Mouse (Mus musculus): ENCODE data around the gene A730061H03Rik. TPM values are rescaled to one million over a fixed set of nuclear protein-coding genes. Genes with fewer than 3 reads are reported as not detected.
A peak's percentile ranks its signal among the peaks of the same experiment; 100 is the strongest.

A730061H03Rik gene
- polyA plus RNA-seq, 1 experiment from 2014 or later: 2.2 TPM

DNA sequence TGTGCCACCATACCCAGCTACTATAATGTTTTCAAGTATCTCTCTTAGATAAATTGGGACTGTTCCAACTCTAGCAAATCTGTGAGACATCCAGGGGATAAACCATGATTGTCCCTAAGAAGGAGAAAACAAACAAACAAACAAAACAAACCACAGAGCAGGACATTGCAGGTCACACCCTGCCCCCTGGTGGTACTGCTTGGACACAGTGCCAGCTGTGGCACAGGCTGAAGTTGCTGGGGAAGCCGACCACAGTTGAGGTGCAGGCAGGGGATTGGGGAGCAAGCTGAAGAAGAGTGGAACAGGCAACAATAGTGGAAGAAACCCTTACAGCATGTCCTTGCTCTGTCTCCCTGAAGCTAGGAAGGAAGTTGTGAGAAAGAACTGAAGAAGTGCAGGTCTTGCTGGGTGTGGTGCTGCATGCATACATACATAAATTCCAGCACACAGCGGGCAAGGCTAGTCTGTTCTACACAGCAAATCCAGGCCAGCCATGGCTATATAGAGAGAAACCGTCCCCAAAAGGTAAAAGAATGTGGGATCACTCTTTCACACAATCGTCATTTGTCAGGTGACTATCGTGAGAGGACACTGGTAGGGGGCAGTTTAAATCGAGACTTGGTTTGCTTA is 24.0 kb downstream of the A730061H03Rik start:
- Histone ChIP-seq H3K36me3 (no peaks in the 10 kb centered on the region), H3K4me3 (replicated peaks) (no peak overlapping the region), H3K4me2 (replicated peaks) (no peak overlapping the region), H3K9ac (no peak overlapping the region), H3K4me1 (replicated peaks) (peaks cover 11% of the 10 kb centered on the region), H3K9me3 (no peaks in the 10 kb centered on the region), H3K27ac (no peak overlapping the region), H3K27me3 (replicated peaks) (no peaks in the 10 kb centered on the region)
- 44% methylated on average over 6 of the region's 6 CpGs for WGBS
- ATAC-seq: no peak

DNA sequence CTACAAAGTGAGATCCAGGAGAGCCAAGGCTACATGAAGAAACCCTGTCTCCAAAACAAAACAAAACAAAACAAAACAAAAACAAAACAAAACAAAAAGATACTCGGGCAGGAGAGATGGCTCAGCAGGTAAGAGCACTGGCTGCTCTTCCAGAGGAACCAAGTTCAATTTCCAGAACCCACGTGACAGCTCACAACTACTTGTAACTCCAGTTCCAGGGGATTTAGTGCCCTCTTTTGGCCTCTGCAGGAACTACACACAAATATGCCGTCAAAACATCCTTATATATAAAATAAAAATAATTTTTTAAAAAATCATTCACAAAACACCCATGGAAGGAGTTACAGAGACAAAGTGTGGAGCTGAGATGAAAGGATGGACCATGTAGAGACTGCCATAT is 32.3 kb downstream of the A730061H03Rik start:
- H3K36me3 ChIP-seq: no peaks in the 10 kb centered on the region
- WGBS: 17% methylated on average over 3 of the region's 3 CpGs
- no peak overlapping the region for H3K9ac ChIP-seq
- no peaks in the 10 kb centered on the region for H3K4me1 ChIP-seq (replicated peaks)
- ATAC-seq: no peak
- 0 out of 2 replicates have a peak, but pooled peaks cover 3% of the 10 kb centered on the region for H3K27me3 ChIP-seq (replicated peaks)
- H3K9me3 ChIP-seq: no peaks in the 10 kb centered on the region
- no peak overlapping the region for H3K4me3 ChIP-seq (replicated peaks)
- no peak overlapping the region for H3K27ac ChIP-seq
- H3K4me2 ChIP-seq (replicated peaks): no peak overlapping the region

DNA sequence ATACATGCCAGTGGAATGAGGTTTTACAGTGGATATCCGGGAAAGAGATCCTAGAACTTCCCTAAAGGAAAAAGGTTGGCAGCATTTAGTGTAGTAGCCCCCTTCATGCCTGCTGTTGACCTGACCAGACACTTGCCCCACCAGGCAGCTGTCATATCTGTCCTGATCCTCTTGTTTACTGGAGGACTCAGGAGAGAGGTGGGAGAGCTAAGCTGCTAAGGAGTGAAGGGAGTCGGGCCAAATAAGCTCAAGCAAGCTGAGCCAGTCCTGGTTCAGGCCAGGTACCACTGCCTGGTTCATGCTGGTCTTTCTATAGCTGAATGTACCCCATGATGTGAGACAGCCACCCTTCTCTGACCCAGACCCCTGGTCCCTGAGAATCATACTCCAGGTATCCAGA is 33.5 kb downstream of the A730061H03Rik start:
- no peak overlapping the region for H3K9ac ChIP-seq
- H3K9me3 ChIP-seq: no peaks in the 10 kb centered on the region
- no peaks in the 10 kb centered on the region for H3K4me1 ChIP-seq (replicated peaks)
- 74% methylated on average over 2 of the region's 2 CpGs for WGBS
- H3K27ac ChIP-seq: no peak overlapping the region
- no peak overlapping the region for H3K4me2 ChIP-seq (replicated peaks)
- no peak overlapping the region for H3K4me3 ChIP-seq (replicated peaks)
- no peaks in the 10 kb centered on the region for H3K36me3 ChIP-seq
- peaks cover 12% of the 10 kb centered on the region for H3K27me3 ChIP-seq (replicated peaks)
- ATAC-seq: no peak

DNA sequence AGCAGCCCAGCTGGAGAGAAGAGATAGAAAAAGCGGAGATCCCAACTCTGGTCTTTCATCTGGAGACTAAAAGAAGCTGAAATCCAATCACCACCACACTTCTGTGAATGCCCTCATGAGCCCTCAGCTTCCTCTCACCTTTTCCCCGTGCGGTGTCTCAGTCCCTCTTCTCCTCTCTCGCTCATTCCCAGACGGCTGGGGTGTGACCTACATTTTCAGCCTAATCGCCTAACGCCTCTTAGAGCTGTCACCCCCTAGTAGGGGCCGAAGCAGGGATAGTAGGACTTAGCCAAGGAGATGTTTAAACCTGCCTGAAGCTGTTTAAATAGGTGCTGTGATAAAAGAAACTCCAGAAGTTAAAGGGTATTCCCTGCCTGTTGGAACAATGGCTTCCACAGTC is 35.4 kb downstream of the A730061H03Rik start, which contains the start of gene Nrl:
Gene Nrl, minus strand, starts transcription at position 197 of the 400 bp plus-strand sequence.
- WGBS: 20% methylated on average over 8 of the region's 8 CpGs

DNA sequence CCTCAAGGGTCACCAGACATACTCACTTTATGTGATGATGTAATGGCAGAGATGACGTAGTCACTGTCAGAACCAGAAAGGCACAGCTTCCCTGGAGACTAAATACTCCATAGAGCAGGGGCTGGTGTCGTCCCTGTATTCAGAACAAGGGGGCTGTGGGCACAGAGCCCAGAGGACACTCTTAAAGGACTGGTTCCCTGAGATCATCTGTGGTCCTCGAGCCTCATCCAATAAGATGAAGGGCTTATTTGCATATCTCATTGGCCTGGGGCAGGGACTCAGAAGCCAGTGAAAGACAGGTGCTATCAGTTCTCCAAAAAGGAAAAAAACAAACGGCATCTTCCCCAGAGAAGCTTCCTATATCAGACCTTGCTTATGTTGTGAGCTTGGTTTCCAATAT is 36.1 kb downstream of the A730061H03Rik start:
- Histone ChIP-seq H3K36me3 (no peaks in the 10 kb centered on the region), H3K4me2 (replicated peaks) (no peak overlapping the region), H3K4me3 (replicated peaks) (no peak overlapping the region), H3K4me1 (replicated peaks) (peaks cover 10% of the 10 kb centered on the region), H3K9ac (no peak overlapping the region), H3K27ac (no peak overlapping the region), H3K9me3 (no peaks in the 10 kb centered on the region), H3K27me3 (replicated peaks) (peaks cover 30% of the 10 kb centered on the region)
- ATAC-seq: no peak
- 49% methylated on average over 4 of the region's 4 CpGs for WGBS

More for the DNA sequence above, 35.4 kb downstream of the A730061H03Rik start, which contains the start of gene Nrl:
- H3K27me3 ChIP-seq (replicated peaks): peaks cover 27% of the 10 kb centered on the region
- H3K27ac ChIP-seq: no peak within 1 kb of the TSS
- no peak within 1 kb of the TSS for H3K4me3 ChIP-seq (replicated peaks)
- H3K4me1 ChIP-seq (replicated peaks): peaks cover 10% of the 10 kb centered on the region
- no peak for ATAC-seq
- no peaks in the 10 kb centered on the region for H3K36me3 ChIP-seq
- no peak within 1 kb of the TSS for H3K4me2 ChIP-seq (replicated peaks)
- no peak within 1 kb of the TSS for H3K9ac ChIP-seq
- H3K9me3 ChIP-seq: no peaks in the 10 kb centered on the region

DNA sequence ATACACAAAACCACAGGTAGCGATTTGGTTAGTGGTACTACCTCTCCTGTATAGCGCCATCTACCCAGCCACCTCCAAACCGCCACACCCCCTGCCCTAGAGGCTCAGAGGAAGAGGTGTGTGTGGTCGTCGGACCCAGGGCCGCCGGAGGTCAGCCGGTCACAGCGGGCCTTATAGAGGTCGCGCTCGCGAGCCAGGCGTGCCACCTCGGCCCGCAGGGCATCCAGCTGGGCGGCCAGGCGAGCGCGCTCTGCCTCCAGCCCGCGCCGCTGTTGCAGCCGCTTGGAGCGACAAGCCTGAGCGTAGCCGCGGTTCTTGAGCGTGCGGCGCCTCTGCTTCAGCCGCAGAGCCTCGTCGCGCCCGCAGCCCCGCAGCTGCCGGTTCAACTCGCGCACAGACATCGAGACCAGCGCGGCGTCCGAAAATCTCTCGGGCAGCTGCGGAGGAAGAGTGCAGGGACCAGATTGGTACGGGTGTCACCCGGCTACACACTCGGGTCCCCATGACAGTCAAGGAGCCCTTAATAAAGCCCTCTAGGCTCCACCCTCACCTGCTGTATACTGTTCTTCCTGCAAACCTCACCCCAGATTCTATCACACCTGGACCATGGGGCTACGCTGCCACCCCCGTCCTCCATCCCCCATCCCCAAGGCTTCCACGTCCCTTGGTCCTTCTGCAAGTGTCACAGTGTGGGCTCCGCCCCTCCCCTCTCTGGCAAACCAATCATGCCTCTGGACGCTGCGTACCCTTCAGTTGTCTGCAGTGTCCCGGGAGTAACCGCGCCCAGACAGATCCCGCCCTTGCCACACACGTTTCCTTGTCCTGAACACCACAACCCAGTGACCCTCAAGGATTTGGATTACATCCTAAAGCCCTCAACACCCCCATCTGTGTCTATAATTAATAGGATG is 39.5 kb downstream of the A730061H03Rik start:
- H3K9me3 ChIP-seq: no peaks in the 10 kb centered on the region
- H3K4me3 ChIP-seq (replicated peaks): peak overlapping the region; percentile 49
- peaks cover 10% of the 10 kb centered on the region for H3K4me1 ChIP-seq (replicated peaks)
- under 1% methylated on average over 61 of the region's 61 CpGs for WGBS
- peak overlapping the region; percentile 45 for H3K9ac ChIP-seq
- H3K27ac ChIP-seq: no peak overlapping the region
- peak; percentile 68 for ATAC-seq
- H3K36me3 ChIP-seq: no peaks in the 10 kb centered on the region
- peak overlapping the region; percentile 98 for H3K4me2 ChIP-seq (replicated peaks)
- peaks cover 35% of the 10 kb centered on the region for H3K27me3 ChIP-seq (replicated peaks)

DNA sequence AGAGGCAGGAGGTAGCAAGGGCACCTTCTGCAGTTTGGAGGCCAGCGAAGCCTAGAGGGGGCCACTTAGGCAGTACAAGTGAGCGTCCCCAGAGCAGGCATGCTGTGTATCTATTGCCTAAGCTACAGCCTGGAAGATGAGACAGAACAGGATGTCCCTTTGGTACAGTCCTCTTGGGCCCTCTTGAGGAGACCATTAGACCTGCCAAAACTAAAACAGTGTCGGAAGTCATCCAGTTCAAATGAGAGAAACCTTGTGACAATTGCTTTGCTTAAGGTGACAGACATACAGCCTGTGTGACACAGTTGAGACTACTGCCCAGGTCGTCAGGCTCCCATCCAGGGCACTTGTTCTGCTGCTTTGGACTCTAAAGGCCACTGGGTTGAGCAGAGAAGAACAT is 40.6 kb downstream of the A730061H03Rik start:
- 63% methylated on average over 4 of the region's 4 CpGs for WGBS
- peaks cover 35% of the 10 kb centered on the region for H3K27me3 ChIP-seq (replicated peaks)

DNA sequence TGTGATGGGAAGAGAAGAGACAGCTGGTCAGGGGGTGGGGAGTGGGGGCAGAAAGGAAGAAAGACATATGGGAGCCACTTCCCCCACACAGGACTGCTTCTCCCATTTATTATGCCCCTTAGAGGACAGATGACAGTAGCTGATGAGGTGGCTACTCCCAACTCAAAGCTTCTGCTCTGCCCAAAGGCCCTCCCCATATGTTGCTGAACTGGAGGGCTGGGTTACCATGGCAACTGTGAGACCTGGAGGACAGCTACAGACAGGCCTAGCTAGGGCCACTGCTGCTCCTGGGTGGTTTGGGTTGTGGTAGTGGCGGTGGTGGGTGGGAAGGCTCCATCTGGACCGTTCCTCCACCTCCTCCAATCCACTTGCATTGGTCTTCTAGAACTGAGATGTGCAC is 41.3 kb downstream of the A730061H03Rik start:
- H3K9ac ChIP-seq: no peak overlapping the region
- H3K4me3 ChIP-seq (replicated peaks): no peak overlapping the region
- H3K4me1 ChIP-seq (replicated peaks): peaks cover 10% of the 10 kb centered on the region
- H3K36me3 ChIP-seq: no peaks in the 10 kb centered on the region
- no peak for ATAC-seq
- H3K27ac ChIP-seq: no peak overlapping the region
- 44% methylated on average over 2 of the region's 2 CpGs for WGBS
- no peak overlapping the region for H3K4me2 ChIP-seq (replicated peaks)
- no peaks in the 10 kb centered on the region for H3K9me3 ChIP-seq
- peaks cover 35% of the 10 kb centered on the region for H3K27me3 ChIP-seq (replicated peaks)

More for the DNA sequence above, 40.6 kb downstream of the A730061H03Rik start:
- Histone ChIP-seq H3K36me3 (no peaks in the 10 kb centered on the region), H3K4me3 (replicated peaks) (no peak overlapping the region), H3K4me2 (replicated peaks) (no peak overlapping the region), H3K27ac (no peak overlapping the region), H3K9me3 (no peaks in the 10 kb centered on the region), H3K9ac (no peak overlapping the region), H3K4me1 (replicated peaks) (peaks cover 10% of the 10 kb centered on the region)
- no peak for ATAC-seq

DNA sequence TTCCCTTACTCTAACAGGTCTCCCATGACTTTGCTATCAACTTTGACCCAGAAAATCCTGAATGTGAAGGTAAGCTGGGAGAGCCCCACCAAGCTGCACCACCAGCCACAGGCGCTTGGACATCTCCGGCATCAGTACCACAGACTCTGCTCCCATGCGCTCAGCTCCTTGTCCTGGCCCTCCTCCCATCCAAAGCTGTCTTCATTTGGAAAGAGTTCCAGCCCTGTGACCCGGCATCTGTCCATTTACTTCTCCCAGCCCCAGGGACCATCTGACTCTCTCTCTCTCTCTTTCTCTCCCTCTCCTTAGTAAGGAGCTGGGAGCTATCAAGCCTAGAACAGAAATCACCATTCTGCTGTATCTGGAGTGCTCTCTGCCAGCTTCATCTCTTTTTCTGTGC is 44.4 kb downstream of the A730061H03Rik start:
- H3K36me3 ChIP-seq: no peaks in the 10 kb centered on the region
- no peak overlapping the region for H3K9ac ChIP-seq
- 92% methylated on average over 4 of the region's 4 CpGs for WGBS
- H3K9me3 ChIP-seq: no peaks in the 10 kb centered on the region
- no peak overlapping the region for H3K27ac ChIP-seq
- H3K27me3 ChIP-seq (replicated peaks): peaks cover 17% of the 10 kb centered on the region
- no peak overlapping the region for H3K4me3 ChIP-seq (replicated peaks)
- H3K4me2 ChIP-seq (replicated peaks): no peak overlapping the region
- no peak for ATAC-seq
- peaks cover 5% of the 10 kb centered on the region for H3K4me1 ChIP-seq (replicated peaks)

DNA sequence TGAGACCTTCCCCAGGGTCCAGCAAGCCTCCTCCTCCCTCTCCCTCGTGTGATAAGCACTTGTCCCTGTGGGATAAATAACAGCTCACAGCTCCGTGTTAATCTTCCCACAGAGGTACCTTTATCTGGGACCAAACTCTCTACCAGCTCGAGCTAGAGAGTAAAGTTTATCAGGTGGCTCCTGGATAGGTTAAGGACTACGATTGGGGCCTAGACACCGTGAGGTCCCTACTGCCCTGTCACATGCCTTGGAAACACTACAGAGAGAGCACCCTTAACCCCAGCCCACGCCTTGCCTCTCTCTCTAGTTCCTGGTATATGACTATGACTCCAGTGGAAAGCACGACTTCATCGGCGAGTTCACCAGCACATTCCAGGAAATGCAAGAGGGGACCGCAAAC is 46.3 kb downstream of the A730061H03Rik start:
- Histone ChIP-seq H3K9me3 (no peaks in the 10 kb centered on the region), H3K27ac (no peak overlapping the region), H3K9ac (no peak overlapping the region), H3K27me3 (replicated peaks) (0 out of 2 replicates have a peak, but pooled peaks cover 4% of the 10 kb centered on the region), H3K36me3 (no peaks in the 10 kb centered on the region), H3K4me2 (replicated peaks) (no peak overlapping the region), H3K4me1 (replicated peaks) (no peaks in the 10 kb centered on the region; the same call in 1 of the 2 replicates), H3K4me3 (replicated peaks) (no peak overlapping the region)
- no peak for ATAC-seq
- WGBS: 57% methylated on average over 10 of the region's 10 CpGs

DNA sequence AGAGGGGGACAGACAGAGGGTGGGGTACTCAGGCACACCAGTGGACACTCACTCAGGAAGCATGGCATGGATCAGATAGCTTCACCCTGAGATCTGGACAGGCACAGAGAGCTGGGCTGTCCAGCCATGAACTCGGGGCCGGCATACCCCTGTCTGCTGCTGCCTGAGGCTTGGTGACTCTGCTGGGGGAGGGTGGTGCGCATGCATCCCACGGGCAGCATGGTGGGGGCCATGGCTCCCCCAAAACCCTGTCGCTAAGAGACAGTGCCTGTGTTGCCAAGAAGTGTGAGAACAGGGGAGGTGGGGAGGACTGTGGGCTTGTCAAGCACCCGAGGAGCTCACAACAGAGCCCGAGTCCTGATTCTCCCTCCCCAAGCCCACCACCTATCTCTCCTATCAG is 49.2 kb downstream of the A730061H03Rik start:
- H3K36me3 ChIP-seq: no peaks in the 10 kb centered on the region
- WGBS: 56% methylated on average over 7 of the region's 7 CpGs
- H3K27ac ChIP-seq: no peak overlapping the region
- H3K27me3 ChIP-seq (replicated peaks): 0 out of 2 replicates have a peak, but pooled peaks cover under 1% of the 10 kb centered on the region
- no peak for ATAC-seq
- H3K9ac ChIP-seq: no peak overlapping the region
- no peaks in the 10 kb centered on the region for H3K9me3 ChIP-seq
- no peaks in the 10 kb centered on the region; the same call in 1 of the 2 replicates for H3K4me1 ChIP-seq (replicated peaks)
- H3K4me3 ChIP-seq (replicated peaks): no peak overlapping the region
- no peak overlapping the region for H3K4me2 ChIP-seq (replicated peaks)

DNA sequence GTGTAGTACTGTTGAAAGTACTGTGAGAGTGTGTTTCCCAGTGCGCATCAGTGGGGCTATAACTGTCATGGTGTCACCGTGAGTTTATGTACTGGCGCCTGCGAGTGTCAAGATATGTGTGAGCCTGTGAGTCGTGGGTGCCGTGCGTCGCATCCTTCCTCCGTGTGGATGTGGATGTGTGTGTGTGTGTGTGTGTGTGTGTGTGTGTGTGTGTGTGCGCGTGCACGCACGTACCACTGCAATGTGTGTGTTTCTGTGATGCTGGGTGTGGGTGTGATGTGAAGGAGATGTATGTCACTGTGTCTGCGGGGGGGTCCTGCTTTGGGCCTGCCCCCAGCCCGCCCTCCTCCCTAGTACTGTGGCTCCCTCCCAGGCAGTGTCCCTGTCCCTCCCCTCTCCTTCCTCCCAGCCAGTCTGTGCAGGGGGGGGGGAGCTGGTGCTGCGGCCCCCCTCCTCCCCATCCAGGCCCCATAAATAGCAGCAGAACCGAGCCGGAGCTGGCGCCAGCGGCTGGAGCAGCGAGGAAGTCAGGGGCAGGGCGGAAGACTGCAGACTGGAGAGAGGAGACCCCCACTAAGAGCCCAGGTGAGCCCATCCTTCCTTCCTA is 50.0 kb downstream of the A730061H03Rik start, which contains the start of gene Cpne6:
Gene Cpne6, plus strand, starts transcription at position 321 of the 607 bp plus-strand sequence.
- H3K9ac ChIP-seq: no peak within 1 kb of the TSS
- H3K4me3 ChIP-seq (replicated peaks): no peak within 1 kb of the TSS
- H3K27ac ChIP-seq: no peak within 1 kb of the TSS
- H3K36me3 ChIP-seq: no peaks in the 10 kb centered on the region
- 60% methylated on average over 18 of the region's 22 CpGs for WGBS
- H3K27me3 ChIP-seq (replicated peaks): no peaks in the 10 kb centered on the region
- no peak for ATAC-seq
- H3K4me2 ChIP-seq (replicated peaks): no peak within 1 kb of the TSS
- no peaks in the 10 kb centered on the region; the same call in 1 of the 2 replicates for H3K4me1 ChIP-seq (replicated peaks)
- H3K9me3 ChIP-seq: no peaks in the 10 kb centered on the region

Data from intestine, embryonic 15.5 days (tissue).